Mouse (Mus musculus): ENCODE data around the gene Dlx4. TPM values are rescaled to one million over a fixed set of nuclear protein-coding genes. Genes with fewer than 3 reads are reported as not detected.

Dlx4 gene
- total and polyA plus RNA-seq, 2 experiments: 0.29 TPM; not detected in 1

GRCm38 (mm10) chr11:95142258-95142657 is 3.8 kb downstream of the Dlx4 start:
- WGBS: 26% methylated on average over 10 of the region's 10 CpGs
- Histone ChIP-seq H3K4me3 (ENCODE audit: insufficient read depth, low read depth, low read length) (no peak overlapping the region), H3K36me3 (ENCODE audit: control insufficient read depth, insufficient read depth, low read length) (no peaks in the 10 kb centered on the region), H3K4me1 (ENCODE audit: control insufficient read depth, insufficient read depth, low read length) (peaks cover 6% of the 10 kb centered on the region), H3K9ac (ENCODE audit: low read depth, low read length) (no peak overlapping the region), H3K79me2 (ENCODE audit: control insufficient read depth, insufficient read depth, low read length) (no peaks in the 10 kb centered on the region), H3K27ac (replicated peaks; ENCODE audit: insufficient read depth, low read depth, low read length) (no peak overlapping the region), H3K27me3 (ENCODE audit: control insufficient read depth, insufficient read depth, low read length) (peaks cover 45% of the 10 kb centered on the region)
- TF ChIP-seq CTCF (IDR thresholded peaks at IDR 0.05; ENCODE audit: low read depth, low read length): no peak
- TF ChIP-seq POLR2A (IDR thresholded peaks at IDR 0.05; ENCODE audit: extremely low read depth, insufficient read depth, low read length): no peak
- no peak for DNase-seq (ENCODE audit: extremely low read depth, low read depth, low spot score)

- 71% methylated on average over 5 of the region's 5 CpGs for WGBS
- no peak overlapping the region for H3K9ac ChIP-seq (ENCODE audit: low read depth, low read length)
- H3K27me3 ChIP-seq (ENCODE audit: control insufficient read depth, insufficient read depth, low read length): peaks cover 32% of the 10 kb centered on the region
Measured at GRCm38 (mm10) chr11:95139871-95140270, 6.2 kb downstream of the Dlx4 start.

GRCm38 (mm10) chr11:95137281-95137680 is 8.8 kb downstream of the Dlx4 start:
- no peak for DNase-seq (ENCODE audit: extremely low read depth, low read depth, low spot score)
- no peak for TF ChIP-seq CTCF (IDR thresholded peaks at IDR 0.05; ENCODE audit: low read depth, low read length)
- no peak for TF ChIP-seq POLR2A (IDR thresholded peaks at IDR 0.05; ENCODE audit: extremely low read depth, insufficient read depth, low read length)
- no peak overlapping the region for H3K9ac ChIP-seq (ENCODE audit: low read depth, low read length)
- H3K27me3 ChIP-seq (ENCODE audit: control insufficient read depth, insufficient read depth, low read length): peaks cover 15% of the 10 kb centered on the region; the same call in 1 of the 2 replicates
- no peaks in the 10 kb centered on the region for H3K79me2 ChIP-seq (ENCODE audit: control insufficient read depth, insufficient read depth, low read length)
- no peak overlapping the region for H3K27ac ChIP-seq (replicated peaks; ENCODE audit: insufficient read depth, low read depth, low read length)
- H3K4me3 ChIP-seq (ENCODE audit: insufficient read depth, low read depth, low read length): no peak overlapping the region
- 32% methylated on average over 6 of the region's 6 CpGs for whole genome bisulfite sequencing
- no peaks in the 10 kb centered on the region for H3K4me1 ChIP-seq (ENCODE audit: control insufficient read depth, insufficient read depth, low read length)
- no peaks in the 10 kb centered on the region for H3K36me3 ChIP-seq (ENCODE audit: control insufficient read depth, insufficient read depth, low read length)

More at GRCm38 (mm10) chr11:95139871-95140270, 6.2 kb downstream of the Dlx4 start:
- no peak for DNase-seq (ENCODE audit: extremely low read depth, low read depth, low spot score)
- Histone ChIP-seq H3K79me2 (ENCODE audit: control insufficient read depth, insufficient read depth, low read length) (no peaks in the 10 kb centered on the region), H3K36me3 (ENCODE audit: control insufficient read depth, insufficient read depth, low read length) (no peaks in the 10 kb centered on the region), H3K4me1 (ENCODE audit: control insufficient read depth, insufficient read depth, low read length) (no peaks in the 10 kb centered on the region), H3K27ac (replicated peaks; ENCODE audit: insufficient read depth, low read depth, low read length) (no peak overlapping the region), H3K4me3 (ENCODE audit: insufficient read depth, low read depth, low read length) (no peak overlapping the region)
- TF ChIP-seq POLR2A (IDR thresholded peaks at IDR 0.05; ENCODE audit: extremely low read depth, insufficient read depth, low read length): no peak
- TF ChIP-seq CTCF (IDR thresholded peaks at IDR 0.05; ENCODE audit: low read depth, low read length): no peak

- H3K9ac ChIP-seq (ENCODE audit: low read depth, low read length): no peak overlapping the region
- no peak for DNase-seq (ENCODE audit: extremely low read depth, low read depth, low spot score)
- H3K27ac ChIP-seq (replicated peaks; ENCODE audit: insufficient read depth, low read depth, low read length): no peak overlapping the region
- no peaks in the 10 kb centered on the region for H3K4me1 ChIP-seq (ENCODE audit: control insufficient read depth, insufficient read depth, low read length)
- TF ChIP-seq POLR2A (IDR thresholded peaks at IDR 0.05; ENCODE audit: extremely low read depth, insufficient read depth, low read length) (no peak), CTCF (IDR thresholded peaks at IDR 0.05; ENCODE audit: low read depth, low read length) (no peak)
- 0 out of 2 replicates have a peak, but pooled peaks cover 1% of the 10 kb centered on the region for H3K27me3 ChIP-seq (ENCODE audit: control insufficient read depth, insufficient read depth, low read length)
- H3K79me2 ChIP-seq (ENCODE audit: control insufficient read depth, insufficient read depth, low read length): no peaks in the 10 kb centered on the region
- WGBS: 69% methylated on average over 6 of the region's 6 CpGs
- H3K36me3 ChIP-seq (ENCODE audit: control insufficient read depth, insufficient read depth, low read length): no peaks in the 10 kb centered on the region
- H3K4me3 ChIP-seq (ENCODE audit: insufficient read depth, low read depth, low read length): no peak overlapping the region
Measured at GRCm38 (mm10) chr11:95133321-95133720, 12.7 kb downstream of the Dlx4 start.

GRCm38 (mm10) chr11:95130668-95131252 is 15.3 kb downstream of the Dlx4 start:
- Histone ChIP-seq H3K27ac (replicated peaks; ENCODE audit: insufficient read depth, low read depth, low read length) (no peak overlapping the region), H3K9ac (ENCODE audit: low read depth, low read length) (no peak overlapping the region), H3K36me3 (ENCODE audit: control insufficient read depth, insufficient read depth, low read length) (no peaks in the 10 kb centered on the region), H3K4me3 (ENCODE audit: insufficient read depth, low read depth, low read length) (no peak overlapping the region), H3K79me2 (ENCODE audit: control insufficient read depth, insufficient read depth, low read length) (no peaks in the 10 kb centered on the region), H3K27me3 (ENCODE audit: control insufficient read depth, insufficient read depth, low read length) (peaks cover 8% of the 10 kb centered on the region; the same call in 1 of the 2 replicates), H3K4me1 (ENCODE audit: control insufficient read depth, insufficient read depth, low read length) (no peaks in the 10 kb centered on the region)
- WGBS: 63% methylated on average over 17 of the region's 17 CpGs
- TF ChIP-seq POLR2A (IDR thresholded peaks at IDR 0.05; ENCODE audit: extremely low read depth, insufficient read depth, low read length) (no peak), CTCF (IDR thresholded peaks at IDR 0.05; ENCODE audit: low read depth, low read length) (no peak)
- DNase-seq (ENCODE audit: extremely low read depth, low read depth, low spot score): no peak

- H3K27ac ChIP-seq (replicated peaks; ENCODE audit: insufficient read depth, low read depth, low read length): no peak overlapping the region
- no peaks in the 10 kb centered on the region for H3K79me2 ChIP-seq (ENCODE audit: control insufficient read depth, insufficient read depth, low read length)
- no peak for TF ChIP-seq POLR2A (IDR thresholded peaks at IDR 0.05; ENCODE audit: extremely low read depth, insufficient read depth, low read length)
- no peak for DNase-seq (ENCODE audit: extremely low read depth, low read depth, low spot score)
- H3K27me3 ChIP-seq (ENCODE audit: control insufficient read depth, insufficient read depth, low read length): peaks cover 11% of the 10 kb centered on the region; the same call in 1 of the 2 replicates
- H3K4me1 ChIP-seq (ENCODE audit: control insufficient read depth, insufficient read depth, low read length): no peaks in the 10 kb centered on the region
- WGBS: 64% methylated on average over 11 of the region's 11 CpGs
- no peak overlapping the region for H3K9ac ChIP-seq (ENCODE audit: low read depth, low read length)
- no peaks in the 10 kb centered on the region for H3K36me3 ChIP-seq (ENCODE audit: control insufficient read depth, insufficient read depth, low read length)
- no peak overlapping the region for H3K4me3 ChIP-seq (ENCODE audit: insufficient read depth, low read depth, low read length)
Measured at GRCm38 (mm10) chr11:95128359-95128758, 17.7 kb downstream of the Dlx4 start.
